Mouse (Mus musculus) gastrocnemius, adult 8-10 months (tissue): ENCODE data around the gene Rapgef6. TPM values are rescaled to one million over a fixed set of nuclear protein-coding genes. Genes with fewer than 3 reads are reported as not detected.

Source experiments
- DNase-seq, 2 experiments: peaks; one replicate each; pipeline ENCODE4 v3.0.0; 2022; ENCODE audit warnings: low spot score in 2 of 2
- total RNA-seq, 4 experiments: library from RNA; stranded (reverse); gene quantifications; 2 replicates each; pipeline ENCODE4 v1.2.4; 2022

Gene Rapgef6
- total RNA-seq, 4 experiments from 2014 or later, result 4.6 to 7.8 (median 6.2) TPM

DNA sequence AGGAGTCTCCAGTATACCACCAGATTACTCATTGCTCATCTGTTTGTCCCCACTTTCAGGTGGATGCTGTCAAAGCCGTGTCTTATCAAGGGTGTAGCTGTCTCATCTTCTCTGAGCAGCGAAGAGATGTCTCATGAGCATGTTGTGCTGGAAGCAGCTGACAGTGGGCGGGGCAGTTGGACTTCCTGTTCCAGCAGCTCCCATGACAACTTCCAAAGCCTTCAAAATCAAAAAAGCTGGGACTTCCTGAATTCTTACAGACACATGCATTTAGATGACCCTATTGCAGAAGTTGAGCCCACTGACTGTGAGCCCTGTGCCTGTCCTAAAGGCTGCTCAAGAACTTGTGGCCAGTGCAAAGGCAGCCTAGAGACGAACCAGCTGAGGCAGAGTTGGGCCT is 168.5 kb downstream of the Rapgef6 start:
- peak in 1 of 2 experiments; percentile 15 for DNase-seq

DNA sequence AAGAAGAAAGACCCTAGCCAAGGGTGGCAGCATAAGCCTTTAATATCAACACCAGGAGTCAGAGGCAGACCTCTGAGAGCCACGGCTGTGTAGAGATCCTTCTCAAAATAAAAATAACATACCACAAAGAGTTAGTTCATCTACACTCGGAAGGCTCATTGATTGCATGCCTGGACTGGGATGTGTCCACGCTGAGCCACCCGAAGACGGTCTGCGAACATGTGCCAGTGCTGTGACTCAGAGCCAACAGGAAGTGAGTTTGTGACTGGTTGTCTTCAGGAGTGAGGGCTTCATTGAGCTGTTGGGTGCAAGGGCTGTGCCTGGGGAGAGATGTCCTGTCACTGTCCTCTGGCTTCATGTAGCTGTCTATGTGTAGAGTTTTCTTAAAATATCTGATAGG is 171.0 kb downstream of the Rapgef6 start:
- no peak for DNase-seq

DNA sequence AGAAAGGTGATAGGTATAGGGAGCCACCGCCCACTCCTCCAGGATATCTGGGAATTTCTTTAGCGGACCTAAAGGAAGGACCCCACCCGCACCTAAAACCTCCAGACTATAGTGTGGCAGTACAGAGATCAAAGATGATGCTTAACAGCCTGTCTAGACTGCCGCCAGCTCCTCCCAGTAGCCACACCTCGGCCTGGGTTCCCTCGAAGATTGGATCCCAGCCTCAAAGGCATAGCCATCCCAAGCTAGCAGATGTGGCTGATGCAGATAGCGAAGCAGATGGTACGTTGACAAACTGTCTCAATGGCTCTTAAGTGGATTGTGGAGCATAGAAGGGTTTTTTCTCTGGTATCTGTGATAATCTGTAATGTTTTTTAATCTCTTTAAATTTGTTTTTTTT is 171.6 kb downstream of the Rapgef6 start:
- no peak for DNase-seq

DNA sequence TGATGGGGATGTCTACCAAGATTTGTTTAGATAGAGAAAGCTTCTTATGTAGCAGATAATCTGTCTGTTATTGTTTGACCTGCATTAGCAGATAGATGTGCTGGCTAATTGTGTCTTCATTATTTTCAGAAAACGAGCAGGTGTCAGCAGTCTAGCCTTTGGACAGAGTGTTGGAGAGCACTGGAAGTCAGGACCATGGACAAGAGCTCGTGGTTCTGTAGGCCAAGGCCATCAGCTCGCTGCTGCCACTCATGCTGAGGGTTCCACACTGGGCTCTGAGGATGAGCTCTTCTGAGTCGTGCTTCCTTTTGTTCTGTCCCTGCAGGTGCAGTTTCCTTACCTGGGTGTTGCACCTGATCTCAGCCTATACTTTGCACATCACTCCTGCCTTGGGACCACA is 173.3 kb downstream of the Rapgef6 start:
- DNase-seq, result no peak

DNA sequence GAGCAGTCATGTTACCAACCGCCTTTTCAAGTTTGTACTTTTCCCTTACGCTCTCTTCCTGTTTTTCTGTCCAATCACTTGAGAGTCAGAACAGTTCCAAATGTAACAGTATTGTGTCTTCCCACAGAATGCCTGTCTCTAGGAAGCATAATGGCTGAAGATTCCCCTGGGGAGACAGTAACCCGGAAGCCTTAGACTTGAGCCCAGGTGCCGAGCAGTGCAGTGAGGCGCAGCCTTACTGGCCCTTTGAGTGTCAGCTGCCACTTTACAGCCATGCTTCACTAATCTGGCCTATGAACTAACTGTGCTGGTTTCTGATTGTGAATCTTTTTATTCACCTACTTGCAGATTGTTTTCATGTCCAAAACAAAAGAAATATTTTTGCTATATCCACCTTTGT is 175.0 kb downstream of the Rapgef6 start:
- DNase-seq, result no peak

DNA sequence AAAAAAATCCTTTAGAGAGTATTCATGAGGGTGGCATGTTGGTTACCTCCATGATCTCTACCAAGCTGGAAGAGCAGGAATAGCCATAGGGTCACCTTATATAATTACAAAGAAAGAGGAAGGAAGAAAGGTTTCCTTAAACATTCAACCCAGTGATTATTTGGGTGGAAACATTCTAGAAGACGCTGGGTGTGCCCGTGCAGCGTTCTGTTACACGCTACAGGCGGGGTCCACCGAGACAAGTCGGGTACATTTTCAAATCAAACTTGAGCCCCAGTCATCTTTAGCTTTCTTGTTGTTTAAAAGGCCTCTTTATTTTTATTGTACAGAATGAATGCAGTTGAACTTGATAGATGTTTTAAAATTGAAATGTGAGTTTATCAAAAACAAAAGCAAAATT is 176.0 kb downstream of the Rapgef6 start:
- DNase-seq, result no peak

DNA sequence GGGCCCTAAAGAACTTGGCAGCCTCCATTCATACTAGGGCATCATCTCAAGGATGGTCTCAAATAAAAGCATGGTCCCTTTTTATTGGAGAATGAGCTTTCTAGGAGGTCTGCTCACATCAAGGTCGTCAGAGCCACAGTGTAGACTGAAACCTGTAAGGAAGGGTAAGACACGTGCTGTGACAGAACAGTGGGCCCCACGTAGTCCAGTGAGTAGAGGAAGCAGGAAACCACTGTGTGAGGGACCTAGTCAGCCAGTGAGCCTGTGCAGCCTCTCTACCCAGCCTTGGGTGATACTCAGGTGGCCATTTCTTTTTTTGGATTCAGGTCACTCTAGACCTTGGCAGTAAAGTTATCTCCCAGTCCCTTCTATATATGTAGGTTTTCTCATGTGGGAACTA is 177.3 kb downstream of the Rapgef6 start:
- no peak for DNase-seq

DNA sequence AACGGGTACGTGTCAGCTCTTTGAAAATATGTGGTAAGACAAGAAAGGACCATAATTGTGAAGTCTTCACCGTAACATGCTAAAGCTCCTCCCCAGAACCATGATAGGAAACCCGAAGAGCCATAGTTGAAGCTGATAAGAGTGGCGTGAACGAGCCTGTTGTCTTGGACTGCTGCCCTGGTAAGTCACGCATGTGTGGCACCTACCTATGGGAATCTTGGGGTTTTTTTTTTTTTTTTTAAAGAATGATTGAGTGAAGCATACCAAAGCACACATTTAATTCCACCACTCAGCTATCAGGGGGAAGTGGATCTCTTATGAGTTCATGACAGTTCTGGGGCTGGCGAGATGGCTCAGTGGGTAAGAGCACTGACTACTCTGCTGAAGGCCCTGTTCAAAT is 179.2 kb downstream of the Rapgef6 start:
- no peak for DNase-seq

DNA sequence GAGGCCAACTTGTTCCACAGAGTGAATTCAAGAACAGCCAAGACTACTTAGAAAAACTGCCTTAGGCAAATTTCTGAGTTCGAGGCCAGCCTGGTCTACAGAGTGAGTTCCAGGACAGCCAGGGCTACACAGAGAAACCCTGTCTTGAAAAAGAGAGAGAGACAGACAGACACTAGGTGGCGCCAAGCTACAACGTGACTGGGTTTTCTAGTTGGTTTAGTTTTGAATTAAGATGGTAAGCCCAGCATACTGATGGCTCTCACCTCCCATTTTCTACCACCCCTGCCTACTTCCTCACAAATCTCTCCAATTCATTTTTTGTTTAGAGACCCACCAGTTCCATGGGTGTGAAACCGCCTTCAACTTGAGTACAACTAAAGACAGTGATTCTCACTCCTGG is 180.7 kb downstream of the Rapgef6 start:
- peak; percentile 57 to 63 for DNase-seq

DNA sequence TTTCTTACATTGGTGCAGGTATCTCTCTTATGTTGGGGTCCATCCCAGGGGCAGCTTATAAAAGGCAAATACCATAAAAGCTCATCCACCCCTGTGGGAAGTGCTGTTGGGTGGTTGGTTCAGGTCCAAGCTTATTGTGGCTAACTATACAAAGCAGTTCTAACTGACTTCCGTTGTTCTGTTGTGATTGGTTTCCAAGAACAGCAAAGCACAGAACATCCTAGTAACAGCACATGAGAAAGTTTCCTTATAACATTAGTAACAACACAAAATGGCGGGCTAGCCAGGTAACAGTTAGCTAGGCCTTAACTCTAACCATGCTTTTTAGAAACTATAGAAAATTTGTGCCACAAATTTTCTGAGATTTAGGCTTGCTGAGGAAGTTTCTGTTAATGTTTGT is 185.5 kb downstream of the Rapgef6 start:
- no peak for DNase-seq

DNA sequence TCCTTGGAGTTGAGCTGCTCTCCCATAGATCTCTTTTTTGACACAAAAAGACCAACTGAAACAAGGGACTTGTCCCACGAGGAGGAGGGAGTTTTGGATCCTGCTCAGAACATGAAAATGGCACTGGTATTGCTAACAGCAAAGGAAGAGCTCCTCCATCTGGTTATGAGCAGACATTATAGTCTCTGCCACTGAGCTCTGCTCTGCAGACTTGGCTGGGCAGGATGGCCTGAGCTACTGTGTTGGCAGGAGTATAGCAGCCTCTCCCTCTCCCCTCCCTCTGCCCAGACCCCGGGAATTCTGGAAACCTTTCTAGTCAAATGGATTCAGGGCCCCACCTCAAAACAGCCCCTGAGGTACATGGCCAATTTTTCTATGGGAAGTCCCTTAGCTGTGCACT is 187.0 kb downstream of the Rapgef6 start:
- DNase-seq, result no peak

DNA sequence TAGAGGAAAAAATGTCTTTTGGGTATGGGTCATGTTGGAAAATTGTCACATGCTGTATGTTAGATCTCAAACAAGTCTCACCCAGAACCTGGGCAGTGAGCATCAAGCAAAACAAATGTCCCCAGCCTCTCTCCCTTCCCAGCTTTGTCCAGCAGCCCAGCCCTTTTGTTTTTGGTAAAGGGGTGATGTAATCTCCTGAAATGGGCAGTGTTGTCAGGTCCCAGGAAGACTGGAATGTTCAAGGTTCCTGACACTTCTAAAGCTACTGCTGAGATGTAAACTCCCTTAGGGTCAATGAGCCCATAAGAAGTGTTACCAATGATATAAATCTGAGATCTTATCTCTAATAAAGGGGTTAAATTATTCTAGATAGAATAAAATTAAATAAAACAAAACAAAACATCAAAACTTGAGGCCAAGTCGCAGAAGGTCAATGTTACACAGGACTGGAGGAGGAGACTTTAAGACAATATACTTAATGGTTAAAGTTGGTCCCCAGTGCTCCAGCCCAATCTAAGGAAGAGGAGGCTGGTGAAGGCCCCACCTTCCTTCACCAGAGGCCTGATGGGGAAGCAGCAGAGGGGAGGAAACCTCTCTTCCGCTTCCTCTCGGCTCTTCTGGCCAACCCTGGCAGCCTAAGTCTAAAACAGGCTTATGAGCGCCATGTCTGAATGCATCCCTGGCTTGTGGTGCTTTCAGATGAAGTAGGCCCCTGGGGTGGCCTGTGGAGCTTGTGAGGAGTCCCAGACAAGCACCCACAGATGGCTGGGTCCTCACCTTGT is 188.1 kb downstream of the Rapgef6 start:
- no peak for DNase-seq

DNA sequence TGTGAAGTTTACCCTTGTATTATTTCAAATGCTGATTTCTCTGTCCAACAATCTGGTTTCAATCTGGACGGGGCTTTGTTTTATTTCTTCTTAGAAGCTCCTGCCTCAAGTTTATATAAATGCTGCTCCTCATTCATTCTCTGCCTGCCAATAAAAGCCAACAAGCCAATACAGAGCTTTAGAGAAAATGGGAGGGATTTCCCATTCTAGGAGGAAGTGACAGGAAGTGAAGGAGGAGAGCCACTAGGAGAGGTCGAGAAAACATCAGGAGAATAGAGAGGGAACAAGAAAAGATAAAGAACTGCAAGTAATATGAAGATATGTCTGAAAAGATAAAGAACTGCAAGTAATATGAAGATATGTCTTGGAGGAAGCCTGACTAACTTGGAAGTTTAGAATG is 190.2 kb downstream of the Rapgef6 start:
- no peak for DNase-seq

DNA sequence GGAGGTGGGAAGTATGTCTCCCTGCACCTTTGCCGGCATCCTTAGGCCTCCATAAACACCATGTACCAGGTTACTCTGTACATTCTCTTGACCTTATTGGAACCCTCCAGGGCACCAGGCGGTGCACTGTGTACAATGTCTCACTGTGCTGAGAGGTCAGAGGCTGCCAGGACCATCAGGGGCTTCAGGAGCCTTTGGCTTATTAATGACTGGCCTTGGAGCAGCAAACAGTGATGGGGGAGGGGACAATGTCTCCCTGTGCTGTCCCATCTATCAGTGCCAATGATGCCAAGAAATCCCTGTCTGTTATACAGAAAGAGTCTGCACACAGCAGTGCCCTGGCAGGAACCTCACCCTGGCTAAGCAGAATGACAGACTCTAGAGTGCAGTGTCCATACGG is 195.2 kb downstream of the Rapgef6 start:
- no peak for DNase-seq

DNA sequence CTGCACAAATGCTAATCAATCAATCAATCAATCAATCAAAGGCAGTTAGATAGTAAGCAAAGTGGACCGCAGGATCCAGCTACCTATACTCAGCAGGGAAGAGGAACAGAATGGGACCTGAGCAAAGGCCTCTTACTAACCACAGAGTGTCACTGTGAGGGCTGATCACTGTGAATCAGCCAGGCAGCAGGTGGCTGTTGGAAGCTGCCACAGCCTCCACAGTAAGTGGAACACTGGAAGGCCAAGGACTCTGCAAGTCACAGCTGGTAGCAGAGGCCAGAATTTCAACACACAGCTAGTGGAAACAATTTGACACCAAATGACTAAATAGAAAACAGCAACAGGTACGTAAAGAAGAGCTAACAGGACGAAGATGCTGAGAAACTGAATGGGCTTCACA is 196.0 kb downstream of the Rapgef6 start:
- DNase-seq, result no peak

DNA sequence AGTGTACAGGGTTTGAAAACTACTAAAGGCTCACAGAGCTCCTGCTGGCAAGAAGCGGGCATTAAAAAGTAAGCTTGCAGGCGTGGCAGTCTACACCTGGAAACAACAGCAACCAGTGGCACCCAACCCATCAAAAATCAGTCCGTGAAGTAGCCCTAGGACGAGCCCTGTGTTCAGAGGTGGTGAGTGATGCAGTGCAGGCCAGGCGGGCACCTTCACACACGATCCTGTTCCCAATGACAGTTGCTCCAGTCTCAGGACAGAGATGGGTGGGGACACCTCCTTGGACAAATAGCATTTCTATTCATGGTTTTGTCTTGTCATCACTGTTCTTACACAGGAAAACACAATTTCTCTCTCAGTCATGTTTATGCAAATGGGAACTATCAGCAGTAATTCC is 199.4 kb downstream of the Rapgef6 start:
- no peak for DNase-seq

DNA sequence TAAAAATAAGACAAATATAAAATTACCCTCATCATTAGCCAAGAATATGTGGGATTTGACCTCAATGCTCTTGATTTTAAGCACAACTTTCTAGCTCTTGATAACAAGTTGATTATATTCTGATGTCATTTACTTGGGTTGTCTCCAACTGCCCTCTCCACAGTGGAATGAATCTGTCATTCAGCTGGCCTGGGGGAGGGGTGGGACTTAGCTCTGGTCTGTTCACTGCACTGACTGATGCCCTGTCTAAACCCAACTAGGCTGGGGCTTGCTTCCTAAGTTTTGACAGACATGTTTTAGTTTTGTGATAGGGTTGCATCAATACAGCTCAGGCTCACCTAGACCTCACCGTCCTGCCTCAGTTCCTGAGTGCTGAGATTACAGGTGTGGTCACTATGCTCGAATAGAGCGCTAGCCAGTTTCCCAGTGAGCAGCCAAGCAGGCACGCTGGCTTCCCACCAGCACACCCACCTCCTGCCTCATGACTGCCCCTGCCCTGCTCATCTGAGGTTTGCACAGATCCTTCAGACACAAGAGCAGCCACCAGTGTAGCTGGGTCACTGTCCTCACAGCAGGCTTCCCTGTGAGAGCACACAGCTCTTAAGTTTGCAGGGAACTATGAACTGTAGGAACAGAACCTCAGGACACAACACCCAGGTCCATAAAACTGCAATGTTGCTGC is 201.8 kb downstream of the Rapgef6 start:
- no peak for DNase-seq

DNA sequence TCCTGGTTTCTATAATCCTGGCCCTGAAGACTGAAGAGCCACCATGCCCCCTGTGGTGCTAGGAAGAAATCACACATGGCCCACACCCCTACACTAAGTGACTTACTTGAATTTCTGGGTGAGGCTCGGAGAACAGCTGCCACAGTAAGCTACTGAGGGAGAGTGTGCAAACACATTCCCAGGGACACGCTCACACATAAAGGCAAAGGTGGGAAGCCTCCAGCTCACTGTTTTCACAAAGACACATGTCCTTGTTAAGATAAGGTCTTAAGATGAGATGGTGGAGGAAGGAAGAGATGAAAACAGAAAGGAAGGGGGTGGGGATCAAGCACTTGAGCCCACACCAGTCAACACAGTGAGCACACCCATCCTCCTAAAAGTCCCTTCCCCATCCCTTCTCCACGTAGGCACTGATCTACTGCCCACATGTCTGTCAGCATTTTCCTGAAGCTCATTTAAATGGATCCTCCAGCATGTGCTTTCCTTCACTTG is 204.0 kb downstream of the Rapgef6 start:
- no peak for DNase-seq

DNA sequence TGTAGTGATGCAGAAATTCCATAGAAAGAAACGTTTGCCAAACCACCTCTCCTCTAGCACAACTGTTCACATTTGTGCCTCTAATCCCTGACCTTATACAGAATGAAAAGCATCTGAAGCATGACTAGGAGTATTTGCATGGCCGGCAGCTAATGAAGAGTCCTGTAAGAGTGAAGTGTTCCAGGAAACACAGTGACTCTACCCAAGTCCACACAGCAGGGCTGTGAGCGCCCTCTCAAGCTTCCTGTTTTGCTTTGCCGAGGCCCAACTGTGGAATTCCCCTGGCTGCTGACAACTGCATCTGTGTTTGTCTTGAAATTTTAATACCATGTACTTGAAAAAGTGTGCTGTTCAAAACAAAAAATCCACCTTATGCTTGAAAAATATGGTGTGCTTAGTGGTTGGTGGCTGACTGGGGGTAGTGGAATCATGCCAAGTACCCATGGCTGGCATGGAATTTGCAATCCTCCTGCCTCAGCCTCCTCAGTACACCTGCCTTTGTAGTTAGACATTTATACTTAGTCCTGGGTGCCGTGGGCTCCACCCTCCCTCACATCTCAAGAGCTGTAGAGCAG is 204.8 kb downstream of the Rapgef6 start:
- no peak for DNase-seq

DNA sequence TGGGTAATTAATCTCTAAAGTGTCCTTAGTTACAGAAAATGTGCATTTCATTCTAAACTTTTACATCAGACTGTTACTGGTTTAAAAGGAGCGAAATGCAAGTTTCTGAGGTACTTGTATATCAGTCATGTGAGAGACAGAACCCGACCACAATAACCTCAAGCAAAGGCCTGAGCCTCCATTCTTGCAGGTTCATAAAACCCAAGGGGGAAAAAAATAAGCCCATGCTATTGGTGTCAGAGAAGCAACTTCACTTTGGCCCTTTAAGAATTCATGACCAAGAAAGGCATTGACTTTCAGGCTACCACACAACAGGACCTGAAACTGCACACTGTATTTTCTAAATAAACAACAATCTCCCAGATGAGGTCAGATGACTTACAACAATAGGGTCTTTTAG is 205.7 kb downstream of the Rapgef6 start:
- no peak for DNase-seq

DNA sequence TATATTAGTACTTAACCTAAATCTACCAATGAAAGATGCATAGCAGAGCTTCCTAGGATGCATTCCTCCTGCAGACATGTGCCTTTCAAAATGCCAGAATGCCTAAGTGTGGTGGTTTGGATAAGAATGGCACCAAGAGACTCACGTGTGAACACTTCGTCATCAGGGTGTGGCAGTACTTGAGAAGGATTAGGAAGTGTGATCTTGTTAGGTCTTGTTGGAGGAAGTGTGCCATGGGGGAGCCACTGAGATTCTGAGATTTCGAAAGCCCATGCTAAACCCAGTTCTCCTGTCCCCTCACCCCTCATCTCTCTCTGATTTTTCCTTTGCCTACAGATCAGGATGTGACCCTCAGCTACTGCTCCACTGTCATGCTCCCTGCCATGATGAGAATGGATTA is 206.7 kb downstream of the Rapgef6 start:
- no peak for DNase-seq

DNA sequence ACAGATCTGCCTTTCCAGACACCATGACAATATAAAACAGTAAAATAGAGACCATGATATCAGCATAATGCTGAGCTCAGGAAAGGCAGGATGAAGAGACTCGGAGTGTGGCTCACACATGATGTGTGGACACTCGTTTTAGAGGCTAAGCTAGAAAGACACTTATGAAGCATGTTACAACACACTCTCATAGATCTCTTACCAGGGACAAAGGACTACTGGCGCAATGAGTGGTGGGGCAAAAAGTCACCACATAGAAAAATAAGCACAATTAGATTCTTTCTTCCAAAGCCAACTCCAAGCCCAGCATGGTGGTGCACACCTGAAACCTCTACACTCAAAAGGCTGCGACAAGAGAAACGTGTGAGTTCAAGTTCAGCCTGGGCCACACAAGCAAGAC is 208.3 kb downstream of the Rapgef6 start:
- no peak for DNase-seq

DNA sequence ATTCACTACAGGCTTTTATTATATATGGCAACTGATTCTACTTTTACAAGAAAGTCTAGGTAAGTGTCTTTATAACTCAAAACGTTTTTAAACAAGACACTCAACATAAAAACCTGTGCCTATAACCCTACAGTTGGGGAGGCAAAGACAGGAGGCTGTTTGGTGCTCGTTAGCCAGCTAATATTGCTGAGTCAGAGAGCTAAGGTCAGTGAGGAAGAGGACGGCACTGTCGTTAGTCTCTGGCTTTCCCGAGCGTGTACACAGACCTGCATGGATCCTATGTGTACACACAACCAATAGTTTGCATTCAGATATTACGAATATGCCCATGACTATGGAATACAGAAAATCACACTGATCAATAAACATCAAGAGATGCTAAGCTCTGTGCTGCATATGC is 208.7 kb downstream of the Rapgef6 start:
- no peak for DNase-seq
